Mouse (Mus musculus): ENCODE results near the gene Aebp1. TPM values are rescaled to one million over a fixed set of nuclear protein-coding genes. Genes with fewer than 3 reads are reported as not detected.
A peak's percentile ranks its signal among the peaks of the same experiment; 100 is the strongest.

The Aebp1 gene
- polyA plus RNA-seq, 1 experiment from 2014 or later, result 33.9 TPM

DNA sequence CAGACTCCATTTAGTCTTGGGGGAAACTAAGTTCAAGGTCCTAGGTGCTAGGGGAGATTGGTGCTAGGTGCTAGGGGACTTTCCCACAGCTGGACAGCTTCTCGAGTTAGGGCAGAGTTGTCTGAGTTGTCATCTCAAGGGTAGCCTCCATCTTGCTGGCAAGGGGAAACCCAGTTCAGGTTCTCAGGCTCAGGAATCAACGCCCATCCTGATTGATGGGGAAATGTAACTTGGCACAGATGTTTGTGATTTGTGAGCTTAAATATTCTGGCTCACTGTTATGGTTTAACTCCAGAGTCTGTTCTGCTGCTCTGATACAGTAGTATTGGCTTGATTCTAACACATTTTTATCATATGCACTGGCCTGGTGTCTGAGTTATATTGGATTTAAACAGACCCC lies 56.4 kb downstream of the Aebp1 start:
- 79% methylated on average over 2 of the region's 2 CpGs for WGBS
- no peak for TF ChIP-seq CTCF (IDR thresholded peaks at IDR 0.05; ENCODE audit: low read depth)
- no peak overlapping the region for H3K27ac ChIP-seq
- no peak overlapping the region for H3K9ac ChIP-seq (ENCODE audit: low read depth, low read length)
- no peaks in the 10 kb centered on the region for H3K36me3 ChIP-seq (ENCODE audit: insufficient read depth, low read length)
- no peaks in the 10 kb centered on the region for H3K9me3 ChIP-seq (replicated peaks; ENCODE audit: low read length)
- no peak for ATAC-seq (replicated peaks; ENCODE audit: low FRiP score, low read depth)
- H3K4me1 ChIP-seq (replicated peaks; ENCODE audit: insufficient read depth, low read length), result no peaks in the 10 kb centered on the region; the same call in 1 of the 2 replicates
- no peaks in the 10 kb centered on the region for H3K27me3 ChIP-seq (ENCODE audit: insufficient read depth, low read length)
- no peak for DNase-seq (ENCODE audit: low spot score)
- no peak overlapping the region for H3K4me3 ChIP-seq (replicated peaks; ENCODE audit: low read depth, low read length)
- no peak overlapping the region for H3K4me2 ChIP-seq (ENCODE audit: low read length)

DNA sequence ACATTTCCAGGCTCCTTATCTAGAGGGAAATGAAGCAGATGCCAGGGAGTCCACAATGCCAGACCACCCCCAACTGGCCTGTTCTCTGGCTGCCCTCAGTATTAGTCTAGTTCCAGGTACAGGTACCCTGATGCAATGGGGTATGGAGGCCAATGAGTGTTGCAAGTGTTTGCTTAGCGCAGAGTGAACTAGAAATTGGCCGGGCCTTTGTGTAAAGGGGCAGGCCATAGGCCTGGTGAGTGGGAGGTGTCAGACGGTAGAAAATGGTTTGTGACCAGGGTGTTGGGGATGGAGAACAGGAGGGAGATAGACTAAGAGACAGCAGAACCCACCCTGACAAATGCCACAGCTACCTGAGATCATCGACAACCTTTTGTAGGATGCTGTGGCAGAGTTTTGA lies 57.9 kb downstream of the Aebp1 start:
- Histone ChIP-seq H3K4me1 (replicated peaks; ENCODE audit: insufficient read depth, low read length) (no peaks in the 10 kb centered on the region; the same call in 1 of the 2 replicates), H3K4me2 (ENCODE audit: low read length) (no peak overlapping the region), H3K27ac (no peak overlapping the region), H3K4me3 (replicated peaks; ENCODE audit: low read depth, low read length) (no peak overlapping the region), H3K36me3 (ENCODE audit: insufficient read depth, low read length) (no peaks in the 10 kb centered on the region), H3K9me3 (replicated peaks; ENCODE audit: low read length) (no peaks in the 10 kb centered on the region), H3K27me3 (ENCODE audit: insufficient read depth, low read length) (no peaks in the 10 kb centered on the region), H3K9ac (ENCODE audit: low read depth, low read length) (no peak overlapping the region)
- DNase-seq (ENCODE audit: low spot score), result no peak
- ATAC-seq (replicated peaks; ENCODE audit: low FRiP score, low read depth), result no peak
- 90% methylated on average over 4 of the region's 4 CpGs for WGBS
- no peak for TF ChIP-seq CTCF (IDR thresholded peaks at IDR 0.05; ENCODE audit: low read depth)

DNA sequence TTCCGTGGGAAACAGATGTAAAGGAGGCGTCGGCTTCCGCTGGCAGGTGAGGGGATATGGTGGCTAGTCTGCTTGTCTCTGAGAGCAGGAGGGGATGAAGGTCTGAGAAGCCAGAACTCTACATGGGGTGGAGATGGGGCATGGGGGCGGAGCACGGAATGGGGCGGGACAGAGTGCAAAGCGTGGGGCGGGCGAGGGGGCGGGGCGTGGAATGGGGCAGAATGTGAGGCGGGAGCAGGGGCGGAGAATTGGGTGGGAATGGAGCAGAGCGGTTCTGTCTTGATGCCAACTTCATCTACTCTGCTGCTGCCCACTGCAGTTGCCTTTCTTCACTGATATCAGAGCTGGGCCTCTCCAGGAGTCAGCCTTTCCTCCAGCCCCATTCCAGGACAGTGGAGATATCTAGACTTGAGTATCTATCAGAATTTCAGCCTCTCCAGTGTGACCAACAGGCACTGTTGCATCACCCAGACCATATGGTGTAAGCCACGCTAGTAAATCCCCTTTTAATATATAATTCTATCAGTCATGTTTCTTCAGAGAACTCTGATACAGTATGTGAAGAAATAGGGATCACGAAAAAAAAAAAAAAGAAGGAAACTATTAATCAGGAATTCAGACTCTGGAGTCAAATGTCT lies 58.7 kb downstream of the Aebp1 start:
- H3K9ac ChIP-seq (ENCODE audit: low read depth, low read length), result no peak overlapping the region
- no peaks in the 10 kb centered on the region; the same call in 1 of the 2 replicates for H3K4me1 ChIP-seq (replicated peaks; ENCODE audit: insufficient read depth, low read length)
- H3K4me2 ChIP-seq (ENCODE audit: low read length), result 0 out of 2 replicates have a peak overlapping the region, but pooled peaks have one; percentile 8
- no peaks in the 10 kb centered on the region for H3K27me3 ChIP-seq (ENCODE audit: insufficient read depth, low read length)
- H3K9me3 ChIP-seq (replicated peaks; ENCODE audit: low read length), result no peaks in the 10 kb centered on the region
- H3K27ac ChIP-seq, result no peak overlapping the region
- TF ChIP-seq CTCF (IDR thresholded peaks at IDR 0.05; ENCODE audit: low read depth), result no peak
- ATAC-seq (replicated peaks; ENCODE audit: low FRiP score, low read depth), result peak; percentile 46; the same call in 1 of the 2 replicates
- 25% methylated on average over 17 of the region's 17 CpGs for WGBS
- H3K4me3 ChIP-seq (replicated peaks; ENCODE audit: low read depth, low read length), result no peak overlapping the region
- H3K36me3 ChIP-seq (ENCODE audit: insufficient read depth, low read length), result no peaks in the 10 kb centered on the region
- no peak for DNase-seq (ENCODE audit: low spot score)

Other genes with a start within 250 kb of the Aebp1 start
- gene Mrps24, start 146.3 kb upstream of the Aebp1 start, polyA plus RNA-seq (2015; fragmentation: Nextera tagmentation; extraction: Ambion mirVana), result 256 and 279 TPM in 2 replicates
- gene Urgcp, start 99.6 kb upstream of the Aebp1 start, polyA plus RNA-seq (2015; fragmentation: Nextera tagmentation; extraction: Ambion mirVana), result 22.8 and 23.0 TPM in 2 replicates
- 82.7 and 93.3 TPM in 2 replicates for gene Dbnl, start 73.5 kb upstream of the Aebp1 start, polyA plus RNA-seq (2015; fragmentation: Nextera tagmentation; extraction: Ambion mirVana)
- gene Pgam2, start 58.2 kb upstream of the Aebp1 start, polyA plus RNA-seq (2015; fragmentation: Nextera tagmentation; extraction: Ambion mirVana), result 111 and 121 TPM in 2 replicates
- gene Polm, start 23.9 kb upstream of the Aebp1 start, polyA plus RNA-seq (2015; fragmentation: Nextera tagmentation; extraction: Ambion mirVana), result 7.8 and 8.7 TPM in 2 replicates
- gene Pold2, start 16.3 kb downstream of the Aebp1 start, polyA plus RNA-seq (2015; fragmentation: Nextera tagmentation; extraction: Ambion mirVana), result 74.4 and 82.6 TPM in 2 replicates
- 1.6 and 1.9 TPM in 2 replicates for gene Myl7, start 36.8 kb downstream of the Aebp1 start, polyA plus RNA-seq (2015; fragmentation: Nextera tagmentation; extraction: Ambion mirVana)
- gene Gck, start 88.1 kb downstream of the Aebp1 start, polyA plus RNA-seq (2015; fragmentation: Nextera tagmentation; extraction: Ambion mirVana), result 0.64 and 1.0 TPM in 2 replicates
- gene Ykt6, start 93.7 kb downstream of the Aebp1 start, polyA plus RNA-seq (2015; fragmentation: Nextera tagmentation; extraction: Ambion mirVana), result 41.8 and 46.5 TPM in 2 replicates
- 3.3 and 3.5 TPM in 2 replicates for gene Camk2b, start 204.4 kb downstream of the Aebp1 start, polyA plus RNA-seq (2015; fragmentation: Nextera tagmentation; extraction: Ambion mirVana)